Mouse (Mus musculus) cerebellum, adult 2 months (tissue): ENCODE results near the gene Myh6.

ENCODE experiments used
- CTCF ChIP-seq: fragments of 200-500 bp; IDR thresholded peaks from 2 replicates; pipeline ENCODE4 v1.5.1; 2011; ENCODE audit warnings: low read depth, mild to moderate bottlenecking, control low read depth, low read length, moderate library complexity, borderline replicate concordance; ENCODE audit not compliant: insufficient read depth
- POLR2A ChIP-seq: fragments of 200-500 bp; IDR thresholded peaks from 2 replicates; pipeline ENCODE4 v1.6.1; 2011; ENCODE audit warnings: low read length, control low read depth, borderline replicate concordance; ENCODE audit not compliant: insufficient read depth

GRCm38 (mm10) chr14:54994136-54994868 is 27.6 kb upstream of the Myh6 start, which contains the start of gene Myh7:
- TF ChIP-seq POLR2A (no peak), CTCF (no peak)
